Mouse (Mus musculus) megakaryocyte, embryonic 14.5 days (primary cell): ENCODE results near the gene Fam124b.

Experiments
- FLI1 ChIP-seq: IDR thresholded peaks from 2 replicates; pipeline ENCODE4 v1.6.1; 2012; ENCODE audit warnings: low read length, inconsistent platforms, mixed read lengths
- GATA1 ChIP-seq: IDR thresholded peaks from 3 replicates; pipeline ENCODE4 v1.6.1; 2012; ENCODE audit warnings: mixed read lengths, low read length, inconsistent platforms, borderline replicate concordance

- TF ChIP-seq GATA1 (no peak), FLI1 (no peak)
These were observed 40.4 kb upstream of the Fam124b start for GRCm38 (mm10) chr1:80258632-80259031.
